Mouse (Mus musculus) R1 (cell line): Measurements from ENCODE around the gene Sema6c.
A peak's percentile ranks its signal among the peaks of the same experiment; 100 is the strongest.

Experiments
- DNase-seq: peaks from one replicate; pipeline ENCODE4 v3.0.0-alpha.2; 2018; ENCODE audit warnings: low read depth, low spot score

Sema6c gene

DNA sequence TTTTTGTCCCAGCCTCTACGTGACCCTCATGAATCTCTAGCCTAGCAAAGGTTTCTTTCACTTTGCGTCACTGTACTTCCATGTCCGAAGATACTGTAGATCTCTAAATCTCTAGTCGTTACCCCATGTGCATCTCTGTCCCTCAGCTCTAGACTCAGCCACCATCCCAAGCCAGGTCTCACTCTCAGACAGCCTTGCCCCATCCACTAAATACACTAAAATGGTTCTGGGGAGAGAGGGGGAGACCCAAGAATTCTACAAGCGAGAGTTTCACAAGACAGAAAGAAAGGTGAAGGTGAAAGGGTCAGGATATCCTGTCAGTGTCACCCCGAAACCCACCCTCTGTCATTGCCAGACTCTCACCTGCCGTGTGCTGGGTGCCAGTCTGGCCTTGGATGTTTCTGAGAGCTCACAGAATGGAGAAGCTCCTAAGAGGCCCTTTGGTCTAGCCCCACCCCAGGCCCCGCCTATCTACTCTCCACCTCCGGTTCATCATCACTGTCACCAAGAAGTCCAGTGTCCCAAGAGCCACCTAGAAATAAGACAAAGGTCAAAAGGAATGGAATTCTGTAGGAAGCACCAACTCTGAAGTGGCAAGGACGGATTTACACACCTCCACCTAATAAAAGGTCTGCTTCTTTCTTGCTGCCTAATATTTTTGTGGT lies 18.2 kb upstream of the Sema6c start, which contains the start of gene Tnfaip8l2:
Gene Tnfaip8l2 (minus strand): TSS at position 409 of the 665 bp plus-strand sequence.
- no peak for DNase-seq

- DNase-seq, result peak; percentile 77
Observed at GRCm38 (mm10) chr3:95142617-95143011, 17.6 kb upstream of the Sema6c start.

- no peak for DNase-seq
Observed at GRCm38 (mm10) chr3:95147924-95148323, 12.3 kb upstream of the Sema6c start.

- DNase-seq, result peak; percentile 79
Observed at GRCm38 (mm10) chr3:95153874-95154273, 6.4 kb upstream of the Sema6c start.

DNA sequence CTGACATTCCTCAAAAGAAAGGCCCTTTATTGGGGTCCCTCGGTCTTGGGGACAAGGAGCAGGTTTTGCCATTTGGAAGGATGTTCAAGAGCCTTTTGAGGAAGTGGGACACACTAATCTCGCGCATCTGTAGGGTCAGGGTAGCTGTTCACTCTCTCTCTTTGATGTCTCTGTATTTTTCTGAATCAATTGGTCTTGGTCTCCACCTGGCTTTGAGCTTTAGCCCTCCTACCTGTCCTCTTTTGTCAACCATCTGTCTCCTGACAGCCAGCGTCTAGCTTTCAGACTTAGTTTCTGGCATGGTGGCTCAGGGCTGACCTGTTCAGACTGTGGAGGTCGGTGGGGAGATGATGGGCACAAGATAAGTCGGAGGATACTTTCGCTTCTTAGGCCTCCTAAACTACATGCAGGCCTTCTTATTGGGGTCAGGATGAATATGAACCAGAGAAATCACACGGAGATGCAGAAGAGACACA lies 708 bp upstream of the Sema6c start:
- no peak for DNase-seq

DNA sequence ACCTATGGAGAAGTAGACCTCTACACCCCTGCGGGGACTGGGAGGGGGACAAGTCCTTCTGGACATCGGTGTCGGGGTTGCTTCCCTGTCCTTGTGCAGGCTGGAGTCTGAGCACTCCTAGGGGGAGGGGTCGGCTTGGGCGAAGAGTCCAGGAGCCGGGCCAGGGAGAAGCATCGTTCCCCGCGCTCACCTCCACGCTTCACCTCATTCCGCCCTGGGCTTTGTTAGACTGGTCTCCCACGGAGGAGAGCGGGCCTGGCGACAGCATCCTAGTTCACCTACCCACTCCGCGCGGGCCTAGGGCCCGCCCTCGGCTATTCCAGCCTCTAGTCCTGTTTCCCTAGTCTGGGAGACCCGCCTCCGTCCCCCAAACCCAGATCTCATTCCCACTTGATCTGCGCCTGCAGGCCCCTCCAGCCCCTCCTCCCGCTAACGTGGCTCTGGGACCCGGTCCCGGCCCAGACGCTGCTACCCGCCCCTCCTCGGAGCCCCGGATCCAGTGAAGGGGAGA lies 839 bp downstream of the Sema6c start:
- peak; percentile 46 for DNase-seq

GRCm38 (mm10) chr3:95161618-95162344 lies 1.5 kb downstream of the Sema6c start:
- DNase-seq, result peak; percentile 83

- no peak for DNase-seq
Observed at GRCm38 (mm10) chr3:95162345-95162628, 2.0 kb downstream of the Sema6c start.

DNA sequence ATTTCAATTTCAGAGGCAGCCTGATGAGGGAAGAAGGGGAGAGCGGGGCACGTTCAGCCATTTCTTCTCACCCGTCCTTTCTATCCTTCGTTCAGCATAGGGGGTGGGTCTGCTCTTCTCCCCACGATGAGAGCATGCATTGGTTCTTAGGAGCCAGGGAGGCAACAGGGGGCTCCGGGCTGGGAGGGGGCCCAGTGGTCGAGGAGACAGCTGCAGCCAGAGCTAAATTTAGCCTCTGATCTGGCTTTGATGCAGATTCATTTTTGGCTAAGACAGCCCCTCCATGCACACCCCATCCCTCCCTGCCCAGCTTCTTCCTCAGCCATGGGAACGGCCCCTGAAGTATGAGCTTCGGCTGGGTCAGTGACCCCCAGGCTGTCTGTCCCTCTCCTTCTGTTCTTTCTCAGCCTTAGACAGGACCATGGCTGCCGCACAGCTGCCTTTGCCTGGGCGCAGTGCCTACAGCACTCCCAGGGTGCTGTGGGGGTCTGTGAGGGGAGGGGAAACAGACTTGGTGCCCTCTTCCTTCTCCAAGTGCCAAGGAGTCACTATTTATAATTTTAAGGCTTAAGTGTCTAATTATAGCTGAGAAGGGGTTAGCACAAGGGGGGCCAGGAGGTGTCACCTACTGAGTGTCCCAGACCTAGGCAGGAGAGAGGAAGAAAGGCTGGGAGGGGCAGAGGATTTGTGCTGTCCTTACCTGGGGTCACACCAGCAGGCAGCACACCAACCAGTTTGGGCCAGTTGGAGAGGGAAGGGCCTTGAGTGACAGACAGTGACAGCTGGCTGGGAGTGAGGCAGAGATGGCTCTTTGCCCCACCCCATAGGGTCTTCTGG lies 3.4 kb downstream of the Sema6c start:
- DNase-seq, result peak; percentile 72

DNA sequence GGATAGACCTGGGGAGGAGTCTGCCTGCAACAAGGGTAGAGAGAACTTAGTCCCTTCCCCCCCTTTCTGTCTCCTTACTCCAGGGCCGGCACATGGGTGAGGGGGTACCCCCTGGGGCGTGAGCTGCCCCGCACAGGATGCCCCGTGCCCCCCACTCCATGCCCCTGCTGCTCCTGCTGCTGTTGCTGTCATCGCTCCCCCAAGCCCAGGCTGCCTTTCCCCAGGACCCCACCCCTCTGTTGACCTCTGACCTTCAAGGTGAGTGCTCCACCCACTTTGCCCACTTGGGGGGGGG lies 3.9 kb downstream of the Sema6c start:
- DNase-seq, result no peak

DNA sequence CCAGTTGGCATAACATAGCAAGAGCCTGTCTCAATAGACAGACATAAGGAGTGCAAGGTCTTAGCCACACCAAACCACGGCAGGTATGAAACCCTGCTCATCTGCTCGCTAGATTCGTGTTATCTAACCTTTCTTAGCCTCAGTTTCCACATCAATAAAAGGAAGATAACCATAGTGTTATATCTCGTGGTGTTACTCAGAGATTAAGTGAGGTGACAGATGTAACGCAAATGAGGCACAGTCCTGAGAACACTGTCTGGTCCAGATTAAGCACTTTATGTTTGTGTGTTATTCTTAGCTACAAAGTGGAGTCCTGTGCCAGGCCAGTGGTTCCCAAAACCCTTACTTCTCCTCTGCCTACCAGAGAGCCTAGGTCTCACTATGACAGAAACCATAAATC lies 4.6 kb downstream of the Sema6c start:
- DNase-seq, result no peak

- no peak for DNase-seq
Observed at GRCm38 (mm10) chr3:95169996-95170395, 9.7 kb downstream of the Sema6c start.

GRCm38 (mm10) chr3:95171105-95171504 lies 10.8 kb downstream of the Sema6c start:
- DNase-seq, result no peak

GRCm38 (mm10) chr3:95172526-95173255 lies 12.4 kb downstream of the Sema6c start:
- DNase-seq, result peak; percentile 21

DNA sequence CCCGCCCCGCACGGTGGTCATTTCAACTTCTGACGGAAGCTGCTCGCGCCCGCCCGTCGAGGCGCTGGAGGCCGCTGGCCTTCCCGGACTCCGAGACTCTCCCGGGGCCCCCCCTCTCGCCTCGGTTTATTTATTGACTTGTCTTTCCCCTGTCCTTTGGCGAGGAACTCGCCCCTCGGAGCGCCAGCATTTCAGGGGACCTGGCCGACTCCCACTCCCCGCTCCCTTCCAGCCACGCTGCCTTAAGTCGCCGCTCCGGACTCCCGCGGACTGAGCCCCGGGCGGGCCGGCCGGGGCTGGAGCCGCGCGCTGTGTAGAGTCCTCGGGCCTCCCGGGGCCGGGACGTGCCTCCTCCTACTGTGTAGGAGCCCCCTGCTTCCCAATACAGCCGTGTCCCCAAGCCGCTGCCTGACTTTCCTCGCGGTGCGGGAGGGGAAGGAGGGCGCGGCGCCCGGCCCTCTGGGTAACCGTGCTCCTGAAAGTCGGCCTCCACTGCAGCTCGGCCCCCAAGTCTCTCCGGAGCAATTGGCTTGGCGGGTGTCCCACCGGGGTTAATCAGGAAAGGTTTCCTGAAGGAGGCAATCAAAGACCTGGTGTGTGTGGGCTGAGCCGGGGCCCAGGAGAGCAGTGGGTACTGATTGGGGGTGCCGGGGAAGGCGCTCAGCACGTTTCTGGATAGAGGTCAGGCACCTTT lies 13.1 kb downstream of the Sema6c start:
- peak; percentile 45 for DNase-seq

GRCm38 (mm10) chr3:95174011-95174592 lies 13.8 kb downstream of the Sema6c start:
- peak; percentile 89 for DNase-seq

GRCm38 (mm10) chr3:95176500-95176899 lies 16.2 kb downstream of the Sema6c start:
- peak; percentile 69 for DNase-seq

DNA sequence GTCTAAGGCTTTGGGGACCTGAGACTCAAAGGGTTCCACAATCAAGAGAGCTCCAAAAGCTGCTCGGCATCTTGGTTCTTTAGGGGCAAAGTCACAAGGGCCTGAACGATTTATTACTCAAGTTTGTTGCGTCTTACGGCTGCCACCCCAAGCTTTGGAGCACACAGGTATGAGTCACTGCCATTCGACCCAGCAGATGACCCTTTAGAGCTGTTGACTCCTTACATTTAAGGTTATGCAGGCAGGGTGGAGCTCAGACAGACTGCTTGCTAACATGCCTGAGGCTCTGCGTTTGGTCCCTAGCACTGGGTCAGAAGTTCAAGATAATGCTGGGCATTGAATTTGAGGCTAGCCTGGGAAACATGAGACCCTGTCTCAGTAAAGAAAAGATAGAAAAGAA lies 17.3 kb downstream of the Sema6c start:
- peak; percentile 25 for DNase-seq

DNA sequence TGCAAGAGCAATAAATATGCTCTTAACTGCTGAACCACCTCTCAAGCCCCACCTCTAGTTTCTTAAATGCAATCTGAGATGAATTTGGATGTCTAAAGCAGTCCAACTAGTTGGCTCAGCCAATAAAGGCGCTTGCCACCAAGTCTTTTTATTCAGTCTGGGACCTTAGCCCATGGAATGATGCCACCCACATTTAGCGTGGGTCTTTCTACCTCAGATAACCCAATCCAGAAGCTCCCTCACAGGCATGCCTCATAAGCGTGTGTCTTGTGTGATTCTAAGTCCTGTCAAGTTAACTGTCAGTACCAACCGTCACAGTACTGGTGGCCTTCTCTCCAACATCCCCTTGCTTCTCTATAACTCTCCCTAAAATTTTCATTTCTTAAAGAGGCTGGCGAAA lies 18.7 kb downstream of the Sema6c start:
- DNase-seq, result no peak

GRCm38 (mm10) chr3:95179890-95180289 lies 19.6 kb downstream of the Sema6c start:
- DNase-seq, result no peak

DNA sequence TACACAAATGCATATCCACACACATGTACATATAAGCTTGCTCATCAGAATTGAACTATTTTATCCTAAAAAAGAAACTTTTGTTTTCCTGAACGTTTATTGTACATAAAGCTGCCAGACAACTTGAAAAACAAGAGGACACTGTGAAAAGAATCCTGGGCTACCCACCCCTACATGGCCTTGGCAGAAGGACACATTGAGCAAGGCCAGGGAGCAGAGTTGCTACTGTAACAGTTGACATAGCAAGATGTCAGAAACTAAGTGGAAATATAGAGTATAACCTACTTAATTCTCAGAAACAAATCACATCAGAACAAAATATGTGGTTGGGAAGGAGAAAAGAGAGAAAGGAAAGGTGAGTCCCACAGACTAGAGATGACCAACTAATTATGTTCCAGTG lies 21.6 kb downstream of the Sema6c start:
- DNase-seq, result no peak
